ENCODE assay signal across 10 mouse cellular contexts in genomic region chr12:116677701-116678100, GRCm38 (mm10).
DNase-seq lines count a peak whose midpoint lies in the region; ATAC-seq lines count a peak whose summit lies in the region.
"Had no signal": no experiment of that assay in that cellular context is flagged by ENCODE, and none has a peak within 500 bp of the region (broad histone marks: within the 10 kb centered on the region; RNA-seq: fewer than 3 reads in every experiment).

No protein-coding gene starts in this region.

- H3K4me3 ChIP-seq in embryonic facial prominence, embryonic 13.5 days: no peak overlapping the region
- no peak overlapping the region for H3K4me3 ChIP-seq in forebrain, embryonic 16.5 days (replicated peaks; ENCODE audit: low read length)
- H3K4me3 ChIP-seq: heart, embryonic 13.5 days; liver, embryonic 12.5 days had no signal

- no peaks in the 10 kb centered on the region for H3K36me3 ChIP-seq in embryonic facial prominence, embryonic 13.5 days
- H3K36me3 ChIP-seq in forebrain, embryonic 16.5 days (ENCODE audit: control insufficient read depth, insufficient read depth): no peaks in the 10 kb centered on the region
- H3K36me3 ChIP-seq: heart, embryonic 13.5 days; liver, embryonic 12.5 days had no signal

- H3K27ac ChIP-seq in embryonic facial prominence, embryonic 13.5 days: no peak overlapping the region
- H3K27ac ChIP-seq in forebrain, embryonic 16.5 days (ENCODE audit: low read length): peak overlapping the region; percentile 55
- H3K27ac ChIP-seq: heart, embryonic 13.5 days; liver, embryonic 12.5 days had no signal

- H3K4me1 ChIP-seq in embryonic facial prominence, embryonic 13.5 days: no peaks in the 10 kb centered on the region
- H3K4me1 ChIP-seq in forebrain, embryonic 16.5 days (replicated peaks; ENCODE audit: control insufficient read depth, insufficient read depth, low read length): peaks cover 5% of the 10 kb centered on the region
- H3K4me1 ChIP-seq: heart, embryonic 13.5 days; liver, embryonic 12.5 days had no signal

- H3K4me2 ChIP-seq in embryonic facial prominence, embryonic 13.5 days: no peak overlapping the region
- no peak overlapping the region for H3K4me2 ChIP-seq in forebrain, embryonic 16.5 days (ENCODE audit: low read length)
- H3K4me2 ChIP-seq: heart, embryonic 13.5 days; liver, embryonic 12.5 days had no signal

- 0 out of 2 replicates have a peak, but pooled peaks have one; percentile 32 for ATAC-seq in embryonic facial prominence, embryonic 13.5 days (ENCODE audit: insufficient number of reproducible peaks, insufficient read depth, low FRiP score, low TSS enrichment, low read depth)
- ATAC-seq in forebrain, embryonic 16.5 days: peak; percentile 99
- ATAC-seq: liver, embryonic 12.5 days had no signal

- H3K9ac ChIP-seq in embryonic facial prominence, embryonic 13.5 days: no peak overlapping the region
- H3K9ac ChIP-seq in forebrain, embryonic 16.5 days (replicated peaks; ENCODE audit: low read depth, low read length): no peak overlapping the region
- H3K9ac ChIP-seq: heart, embryonic 13.5 days; liver, embryonic 12.5 days had no signal

- WGBS in embryonic facial prominence, embryonic 13.5 days: 70% methylated on average over 3 of the region's 3 CpGs
- WGBS in forebrain, embryonic 16.5 days: 8% methylated on average over 3 of the region's 3 CpGs

- DNase-seq in left cerebral cortex, postnatal 14 days (ENCODE audit: low spot score in 2 of 2): peak; percentile 57 to 87
- peak; percentile 50 for DNase-seq in retina, postnatal 1 day
- DNase-seq in testis, postnatal 14 days (ENCODE audit: low spot score): no peak
- no peak for DNase-seq in kidney, adult 11 months
- DNase-seq in spleen, postnatal 10 days (ENCODE audit: low spot score in 2 of 2): no peak
- DNase-seq: kidney, postnatal 10 days had no signal

- intact Hi-C loops in left cerebral cortex, postnatal 14 days (cut with DNase I): no loop called here

- H3K9me3 ChIP-seq in embryonic facial prominence, embryonic 13.5 days: no peaks in the 10 kb centered on the region
- no peaks in the 10 kb centered on the region for H3K9me3 ChIP-seq in forebrain, embryonic 16.5 days (ENCODE audit: control insufficient read depth, low read length)
- H3K9me3 ChIP-seq: heart, embryonic 13.5 days; liver, embryonic 12.5 days had no signal

- H3K27me3 ChIP-seq in embryonic facial prominence, embryonic 13.5 days: no peaks in the 10 kb centered on the region
- H3K27me3 ChIP-seq in forebrain, embryonic 16.5 days (replicated peaks; ENCODE audit: control insufficient read depth, insufficient read depth, low read length): no peaks in the 10 kb centered on the region
- H3K27me3 ChIP-seq: heart, embryonic 13.5 days; liver, embryonic 12.5 days had no signal

Comparison
In these comparisons a context has a peak if more than half of its experiments do, and no peak if none do; other contexts are left out.
1. DNase-seq: peak in left cerebral cortex, postnatal 14 days (2 of 2) and retina, postnatal 1 day (single experiment); none in testis, postnatal 14 days (single experiment), kidney, adult 11 months (single experiment) and spleen, postnatal 10 days (0 of 2).